Mouse (Mus musculus): Measurements from ENCODE around the gene Hist1h2an.
A peak's percentile ranks its signal among the peaks of the same experiment; 100 is the strongest.
"Not testable (repeated sequence)": the region's sequence is repeated elsewhere in the genome, so short reads cannot be mapped to it uniquely, and the experiment has no call there.

Gene Hist1h2an

DNA sequence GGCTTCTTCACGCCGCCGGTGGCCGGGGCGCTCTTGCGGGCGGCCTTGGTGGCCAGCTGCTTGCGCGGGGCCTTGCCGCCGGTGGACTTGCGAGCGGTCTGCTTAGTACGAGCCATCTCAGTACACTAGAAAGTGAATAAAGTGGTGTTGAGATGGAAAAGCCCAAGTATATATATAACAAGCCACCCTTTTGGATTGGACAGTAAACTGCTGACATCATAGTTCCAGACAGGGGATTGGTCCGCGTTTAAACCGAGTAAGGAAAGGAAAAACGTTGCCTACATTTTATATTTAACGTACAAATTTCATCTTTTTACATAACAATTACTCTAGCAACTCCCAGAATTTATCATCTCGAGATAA, 3.8 kb downstream of the Hist1h2an start, which contains the start of gene Hist1h3i:
Hist1h3i (minus strand) TSS at position 116 of the 363 bp plus-strand sequence.
- peak; percentile 69 for DNase-seq (ENCODE audit: low spot score)

DNA sequence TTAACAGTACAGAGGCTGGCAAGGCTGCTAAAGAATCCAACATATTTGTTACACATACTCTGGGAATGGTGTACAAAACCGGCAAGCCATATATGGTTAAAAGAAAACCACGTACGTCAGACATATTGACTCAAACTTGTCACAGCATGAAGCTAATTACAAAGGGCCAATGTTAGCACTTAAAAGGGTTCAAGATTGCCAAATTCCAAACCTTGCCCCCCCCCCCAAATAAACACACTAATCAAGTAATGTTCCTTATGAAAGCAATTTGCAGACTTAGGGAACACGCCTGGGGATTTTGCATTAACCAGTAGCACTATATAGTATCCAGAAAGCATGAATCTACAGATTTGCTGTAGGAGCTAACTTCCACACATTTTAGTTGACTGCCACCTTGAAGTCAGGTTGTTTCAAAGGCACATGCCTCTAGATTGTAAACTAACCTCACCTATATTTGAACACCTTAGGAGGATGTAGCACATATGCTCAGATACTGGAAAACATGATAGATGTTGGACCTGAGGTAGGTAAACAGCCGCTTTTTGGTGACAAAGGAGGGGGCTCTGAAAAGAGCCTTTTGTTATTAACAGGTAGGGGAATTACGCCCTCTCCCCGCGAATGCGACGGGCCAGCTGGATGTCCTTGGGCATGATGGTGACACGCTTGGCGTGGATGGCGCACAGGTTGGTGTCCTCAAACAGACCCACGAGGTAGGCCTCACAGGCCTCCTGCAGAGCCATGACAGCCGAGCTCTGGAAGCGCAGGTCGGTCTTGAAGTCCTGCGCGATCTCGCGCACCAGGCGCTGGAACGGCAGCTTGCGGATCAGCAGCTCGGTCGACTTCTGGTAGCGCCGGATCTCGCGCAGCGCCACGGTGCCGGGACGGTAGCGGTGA, 4.4 kb downstream of the Hist1h2an start:
- peak; percentile 27 for DNase-seq (ENCODE audit: low spot score)

DNA sequence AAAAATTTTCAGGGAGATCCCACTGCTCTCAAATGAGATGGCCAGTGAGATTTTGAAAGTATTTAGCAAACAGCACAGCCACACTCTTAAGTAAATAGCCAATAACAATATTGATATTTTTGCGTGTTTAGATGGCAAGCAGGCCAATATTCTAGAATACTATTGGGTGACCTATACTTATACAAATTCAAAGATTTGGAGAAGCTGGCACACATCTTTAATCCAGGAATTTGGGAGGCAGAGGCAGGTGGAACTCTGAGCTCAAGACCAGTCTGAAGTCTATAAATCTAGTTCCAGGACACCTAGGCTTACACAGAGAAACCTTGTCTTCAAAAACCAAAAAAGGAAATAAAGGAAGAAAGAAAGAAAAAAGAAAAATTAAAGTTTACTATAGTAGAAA, 5.4 kb downstream of the Hist1h2an start:
- no peak for DNase-seq (ENCODE audit: low spot score)

DNA sequence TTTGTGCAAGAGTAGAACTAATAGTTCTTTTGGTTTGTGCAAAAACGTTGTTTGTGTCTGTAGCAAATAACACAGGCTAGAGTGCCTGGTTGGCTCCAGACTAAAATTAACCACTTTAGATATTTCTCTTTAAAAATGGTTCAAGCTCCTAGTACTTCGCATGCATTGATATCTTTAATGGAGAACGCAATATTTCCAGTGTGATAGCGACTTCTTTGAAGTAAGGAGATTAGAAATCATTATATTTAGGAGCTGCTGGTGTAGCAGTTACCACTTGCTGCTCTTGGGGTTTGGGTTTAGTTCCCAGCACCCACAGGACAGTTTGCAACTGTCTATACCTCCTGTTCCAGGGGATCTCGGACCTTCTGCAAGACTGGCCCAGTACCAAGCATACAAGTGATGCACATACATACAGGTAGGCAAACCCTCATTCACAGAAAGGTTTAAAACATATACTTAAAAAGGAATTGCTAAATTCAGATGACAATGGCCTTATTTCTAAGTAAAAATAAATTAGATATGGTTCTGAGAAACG, 5.9 kb downstream of the Hist1h2an start:
- DNase-seq (ENCODE audit: low spot score): no peak

DNA sequence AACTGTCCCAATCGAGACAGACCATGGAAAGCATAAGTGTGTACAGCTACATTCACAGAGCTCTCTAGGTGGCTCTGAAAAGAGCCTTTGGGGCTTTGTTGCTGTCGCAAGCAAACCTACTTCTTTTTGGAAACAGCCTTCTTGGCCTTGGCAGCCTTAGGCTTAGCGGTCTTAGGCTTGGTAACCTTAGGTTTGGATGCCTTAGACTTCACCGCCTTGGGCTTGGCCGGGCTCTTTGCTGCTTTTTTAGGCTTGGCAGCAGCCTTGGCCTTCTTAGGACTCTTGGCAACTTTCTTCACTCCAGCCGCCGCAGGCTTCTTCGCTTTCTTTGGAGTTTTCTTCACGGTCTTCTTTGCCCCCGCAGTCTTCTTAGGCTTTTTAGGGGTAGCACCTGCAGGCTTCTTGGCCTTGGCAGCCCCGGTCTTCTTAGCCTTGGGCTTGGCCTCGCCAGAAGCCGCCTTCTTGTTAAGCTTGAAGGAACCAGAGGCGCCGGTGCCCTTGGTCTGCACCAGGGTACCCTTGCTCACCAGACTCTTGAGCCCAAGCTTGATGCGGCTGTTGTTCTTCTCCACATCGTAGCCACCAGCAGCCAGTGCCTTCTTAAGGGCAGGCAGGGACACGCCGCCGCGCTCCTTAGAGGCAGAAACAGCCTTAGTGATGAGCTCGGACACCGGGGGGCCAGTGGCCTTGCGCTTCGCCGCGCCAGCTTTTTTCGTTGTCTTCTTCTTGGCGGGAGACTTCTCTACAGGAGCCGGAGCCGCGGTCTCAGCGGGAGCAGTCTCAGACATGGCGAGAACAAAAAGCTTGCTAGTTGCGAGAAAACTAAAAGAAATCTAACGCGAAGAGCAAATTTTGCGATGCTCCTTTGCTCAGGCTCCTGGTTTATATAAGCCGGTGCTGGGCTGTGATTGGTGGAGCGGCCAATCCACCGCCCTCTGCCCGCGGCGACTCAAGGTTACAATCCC, 7.0 kb downstream of the Hist1h2an start, which contains the start of gene Hist1h1b:
Hist1h1b (minus strand) TSS at position 859 of the 965 bp plus-strand sequence.
- peak; percentile 41 for DNase-seq (ENCODE audit: low spot score)

DNA sequence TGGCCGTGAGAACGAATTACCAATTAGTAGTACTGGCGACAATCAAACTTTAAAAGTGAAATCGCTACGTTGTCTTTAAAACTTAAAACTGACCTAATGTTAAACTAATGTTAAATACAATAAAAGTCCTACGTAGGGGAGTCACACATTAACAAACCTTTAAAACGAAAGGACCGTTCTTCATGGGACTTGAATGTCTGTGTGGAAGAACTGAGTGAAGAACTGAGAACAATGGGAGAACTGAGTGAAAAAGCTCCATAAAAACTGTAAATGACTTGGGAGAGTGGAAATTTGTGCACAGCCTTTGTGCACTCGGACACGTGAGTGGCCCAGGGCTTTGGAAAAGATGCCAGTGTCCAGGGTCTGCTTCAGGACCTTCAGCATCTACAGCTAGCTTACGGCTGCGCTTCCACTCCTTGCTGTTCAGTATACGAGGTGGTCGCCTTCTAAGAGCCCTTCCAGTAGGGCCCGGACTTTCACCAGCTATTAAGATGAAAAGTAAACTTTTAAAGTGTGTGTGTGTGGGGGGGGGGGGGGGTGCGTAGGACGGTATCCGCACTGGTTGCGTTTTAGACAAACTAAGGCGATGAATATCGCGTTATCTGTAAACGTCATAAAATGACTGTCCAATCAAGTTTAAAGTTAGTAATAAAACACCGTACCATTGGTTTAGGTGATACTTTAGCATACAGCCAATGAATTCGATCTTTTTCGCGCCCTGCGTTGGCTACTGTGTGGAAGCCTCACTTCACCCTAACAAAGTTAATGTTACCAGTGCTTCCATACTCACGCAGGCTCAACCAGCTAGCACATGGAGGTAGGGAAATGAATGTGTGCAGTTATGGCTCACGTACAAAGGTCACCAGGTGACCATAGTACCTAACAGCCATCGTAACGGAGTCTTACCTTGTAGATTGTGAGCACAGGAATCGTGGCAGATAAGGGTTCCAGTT, 7.9 kb downstream of the Hist1h2an start:
- DNase-seq (ENCODE audit: low spot score): peak; percentile 69

DNA sequence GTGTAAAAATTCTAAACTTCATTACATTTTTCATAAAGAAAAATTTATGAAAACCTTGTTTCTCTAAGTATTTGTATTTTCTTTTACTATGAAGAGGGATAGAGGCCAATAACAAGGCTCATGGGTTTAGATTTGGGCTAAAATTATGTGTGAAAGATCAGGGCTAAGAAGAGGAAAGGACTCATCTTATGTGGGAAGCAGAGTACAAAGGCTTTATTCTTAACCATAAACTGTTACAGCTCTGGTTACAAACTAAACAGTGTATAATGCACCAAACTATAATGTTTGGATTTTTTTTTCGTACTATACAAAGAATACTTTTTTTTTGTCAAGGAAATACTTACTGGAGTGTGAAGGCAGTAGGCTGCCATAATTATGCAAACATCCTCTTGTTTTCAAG, 31.3 kb downstream of the Hist1h2an start:
- no peak for DNase-seq (ENCODE audit: low spot score)

DNA sequence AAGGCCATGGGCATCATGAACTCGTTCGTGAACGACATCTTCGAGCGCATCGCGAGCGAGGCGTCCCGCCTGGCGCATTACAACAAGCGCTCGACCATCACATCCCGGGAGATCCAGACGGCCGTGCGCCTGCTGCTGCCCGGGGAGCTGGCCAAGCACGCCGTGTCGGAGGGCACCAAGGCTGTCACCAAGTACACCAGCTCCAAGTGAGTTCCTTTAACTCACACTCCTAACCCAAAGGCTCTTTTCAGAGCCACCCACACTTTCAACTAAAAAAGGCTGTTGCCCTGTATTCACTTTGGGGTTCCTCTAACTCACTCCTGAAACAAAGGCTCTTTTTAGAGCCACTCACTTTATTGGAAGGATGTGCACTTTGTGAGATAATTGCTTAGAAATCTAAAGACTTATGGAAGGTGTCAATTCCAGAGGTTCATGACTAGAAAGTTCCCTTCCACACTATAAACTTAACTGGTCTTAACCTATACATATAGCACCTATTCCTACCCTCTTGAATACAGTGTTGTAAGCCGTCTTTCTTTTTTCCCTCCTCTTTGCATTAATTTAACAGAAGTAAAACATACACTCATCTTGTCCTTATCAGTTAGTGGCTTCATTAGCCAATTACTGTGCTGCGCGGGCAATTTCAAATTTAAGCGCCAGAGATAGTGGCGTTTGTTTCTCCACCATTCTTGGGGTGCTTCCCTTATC, 32.6 kb downstream of the Hist1h2an start:
- DNase-seq (ENCODE audit: low spot score): not testable (repeated sequence)

DNA sequence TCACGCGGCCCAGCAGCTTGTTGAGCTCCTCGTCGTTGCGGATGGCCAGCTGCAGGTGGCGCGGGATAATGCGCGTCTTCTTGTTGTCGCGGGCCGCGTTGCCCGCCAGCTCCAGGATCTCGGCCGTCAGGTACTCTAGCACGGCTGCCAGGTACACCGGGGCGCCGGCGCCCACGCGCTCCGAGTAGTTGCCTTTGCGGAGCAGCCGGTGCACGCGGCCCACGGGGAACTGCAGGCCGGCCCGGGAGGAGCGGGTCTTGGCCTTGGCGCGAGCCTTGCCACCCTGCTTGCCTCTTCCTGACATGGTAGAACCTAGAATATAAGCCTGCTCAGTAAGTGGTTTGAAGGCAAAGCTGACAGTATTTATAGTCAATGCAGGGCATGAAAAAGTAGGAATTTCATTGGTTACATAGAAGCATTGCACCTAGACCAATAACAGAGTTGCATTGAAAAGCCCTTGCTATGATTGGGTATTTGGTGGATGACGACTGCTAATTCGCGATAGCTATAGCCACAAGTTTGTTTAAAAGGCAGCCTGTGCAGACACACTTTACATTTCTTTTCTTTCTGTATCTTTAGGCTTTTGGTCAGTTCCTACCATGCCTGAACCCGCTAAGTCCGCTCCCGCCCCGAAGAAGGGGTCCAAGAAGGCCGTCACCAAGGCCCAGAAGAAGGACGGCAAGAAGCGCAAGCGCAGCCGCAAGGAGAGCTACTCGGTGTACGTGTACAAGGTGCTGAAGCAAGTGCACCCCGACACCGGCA, 33.3 kb downstream of the Hist1h2an start, which contains the start of the genes Hist1h2ak and Hist1h2bn:
Hist1h2ak (minus strand) TSS at position 304 of the 762 bp plus-strand sequence.
Hist1h2bn (plus strand) TSS at position 600 of the 762 bp plus-strand sequence.
- peak; percentile 78 for DNase-seq (ENCODE audit: low spot score)

DNA sequence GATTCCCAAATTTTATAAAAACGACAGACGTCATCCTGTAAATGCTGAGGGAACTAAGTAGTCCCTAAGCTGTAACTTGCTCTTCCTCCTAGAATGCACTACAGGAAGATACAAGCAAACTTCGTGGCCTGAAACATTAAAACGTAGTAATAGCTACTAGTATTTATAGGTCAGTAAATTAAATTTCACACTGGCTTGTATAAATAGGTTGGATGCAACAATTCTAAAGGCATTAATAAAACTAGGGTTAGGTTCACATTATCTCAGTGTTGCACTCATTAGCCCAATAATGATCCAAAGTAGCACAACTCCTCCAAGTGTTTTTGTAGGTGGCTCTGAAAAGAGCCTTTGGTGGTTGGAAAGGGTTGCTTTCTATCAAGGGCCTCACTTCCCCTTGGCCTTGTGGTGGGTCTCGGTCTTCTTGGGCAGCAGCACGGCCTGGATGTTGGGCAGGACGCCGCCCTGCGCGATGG, 33.9 kb downstream of the Hist1h2an start:
- DNase-seq (ENCODE audit: low spot score): no peak

DNA sequence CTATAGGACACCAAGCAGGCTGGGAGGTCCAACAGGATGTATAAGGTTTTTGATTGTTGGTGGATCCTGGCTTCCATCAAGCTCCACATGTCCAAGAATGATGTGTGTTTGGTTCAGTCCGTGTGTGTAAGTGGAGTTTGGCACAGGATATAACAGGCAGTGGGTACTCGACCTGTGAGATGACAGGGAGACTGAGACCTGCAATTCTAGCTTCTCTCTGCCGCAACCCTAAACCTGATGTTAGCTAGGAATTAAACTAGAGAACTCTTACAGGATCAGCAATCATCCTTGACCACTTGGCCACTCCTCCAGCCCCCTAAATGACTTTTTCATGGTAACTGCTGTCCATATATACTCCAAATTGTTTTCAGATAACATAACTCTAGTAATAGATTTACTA, 34.7 kb downstream of the Hist1h2an start:
- DNase-seq (ENCODE audit: low spot score): no peak

DNA sequence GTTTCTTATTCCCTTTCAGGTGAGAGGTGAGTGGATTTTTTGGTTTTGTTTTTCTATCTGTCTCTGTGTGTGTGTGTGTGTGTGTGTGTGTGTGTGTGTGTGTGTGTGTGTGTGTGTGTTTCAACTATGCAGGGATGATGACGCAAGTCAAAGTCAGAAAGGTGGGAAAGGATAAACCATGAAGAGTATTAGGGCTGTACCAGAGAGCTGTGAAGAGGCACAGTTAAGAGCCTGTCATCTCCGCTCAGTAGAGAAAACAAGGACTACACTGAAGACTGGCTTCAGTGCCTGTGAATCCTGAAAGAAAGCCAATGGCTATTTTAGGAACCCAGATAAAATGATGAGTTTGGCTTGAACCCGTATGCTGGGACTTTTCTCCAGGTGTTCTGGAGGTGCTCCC, 35.2 kb downstream of the Hist1h2an start:
- DNase-seq (ENCODE audit: low spot score): no peak

DNA sequence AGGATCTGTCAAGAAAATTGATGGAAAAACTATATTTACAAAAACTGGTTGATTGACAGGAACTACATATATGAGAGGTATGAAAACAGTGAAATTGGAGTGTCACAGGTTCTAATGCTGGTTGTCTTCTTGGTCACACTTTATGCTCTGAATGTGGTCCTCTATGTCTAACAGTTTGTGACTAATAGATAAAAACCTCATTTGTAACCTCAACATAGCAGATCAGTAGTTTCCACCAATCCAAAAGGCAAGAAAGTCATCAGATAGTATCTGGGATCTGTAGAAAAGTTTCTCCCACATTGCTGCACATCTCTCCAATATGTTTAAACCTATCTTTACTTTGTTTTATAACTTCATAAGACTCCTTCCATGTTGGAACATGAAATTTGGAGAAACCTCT, 35.6 kb downstream of the Hist1h2an start:
- DNase-seq (ENCODE audit: low spot score): no peak

DNA sequence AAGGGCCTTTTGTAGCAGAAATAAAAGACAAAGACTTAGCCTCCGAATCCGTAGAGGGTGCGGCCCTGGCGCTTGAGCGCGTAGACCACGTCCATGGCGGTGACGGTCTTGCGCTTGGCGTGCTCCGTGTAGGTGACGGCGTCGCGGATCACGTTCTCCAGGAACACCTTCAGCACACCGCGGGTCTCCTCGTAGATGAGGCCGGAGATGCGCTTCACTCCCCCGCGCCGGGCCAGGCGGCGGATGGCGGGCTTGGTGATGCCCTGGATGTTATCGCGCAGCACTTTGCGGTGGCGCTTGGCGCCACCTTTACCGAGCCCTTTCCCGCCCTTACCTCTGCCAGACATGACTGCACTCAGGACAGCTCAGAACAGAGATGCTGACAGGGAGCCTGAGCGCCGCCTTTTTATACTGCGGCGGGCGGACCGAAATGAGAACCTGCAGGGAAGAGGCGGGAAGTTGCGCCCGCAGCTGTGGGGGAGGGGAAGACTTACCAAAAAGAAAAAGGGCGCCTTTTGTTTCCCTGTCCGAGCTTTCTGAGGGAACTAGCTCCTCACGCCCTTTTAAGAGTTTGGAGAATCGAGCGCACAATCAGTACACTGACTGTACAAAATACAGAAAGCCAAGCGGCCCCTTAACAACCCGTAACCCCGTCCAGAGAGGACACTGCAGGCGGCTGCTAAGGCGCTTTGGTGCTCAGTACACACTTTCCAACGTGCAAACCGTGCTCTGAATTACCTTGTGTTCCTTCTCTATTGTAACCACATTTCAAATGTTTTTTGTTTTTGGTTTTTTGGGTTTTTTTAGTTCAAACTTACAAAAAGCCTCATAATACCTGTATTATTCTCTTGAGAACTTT, 36.6 kb downstream of the Hist1h2an start, which contains the start of gene Hist1h4k:
Hist1h4k (minus strand) TSS at position 347 of the 859 bp plus-strand sequence.
- DNase-seq (ENCODE audit: low spot score): peak; percentile 93

DNA sequence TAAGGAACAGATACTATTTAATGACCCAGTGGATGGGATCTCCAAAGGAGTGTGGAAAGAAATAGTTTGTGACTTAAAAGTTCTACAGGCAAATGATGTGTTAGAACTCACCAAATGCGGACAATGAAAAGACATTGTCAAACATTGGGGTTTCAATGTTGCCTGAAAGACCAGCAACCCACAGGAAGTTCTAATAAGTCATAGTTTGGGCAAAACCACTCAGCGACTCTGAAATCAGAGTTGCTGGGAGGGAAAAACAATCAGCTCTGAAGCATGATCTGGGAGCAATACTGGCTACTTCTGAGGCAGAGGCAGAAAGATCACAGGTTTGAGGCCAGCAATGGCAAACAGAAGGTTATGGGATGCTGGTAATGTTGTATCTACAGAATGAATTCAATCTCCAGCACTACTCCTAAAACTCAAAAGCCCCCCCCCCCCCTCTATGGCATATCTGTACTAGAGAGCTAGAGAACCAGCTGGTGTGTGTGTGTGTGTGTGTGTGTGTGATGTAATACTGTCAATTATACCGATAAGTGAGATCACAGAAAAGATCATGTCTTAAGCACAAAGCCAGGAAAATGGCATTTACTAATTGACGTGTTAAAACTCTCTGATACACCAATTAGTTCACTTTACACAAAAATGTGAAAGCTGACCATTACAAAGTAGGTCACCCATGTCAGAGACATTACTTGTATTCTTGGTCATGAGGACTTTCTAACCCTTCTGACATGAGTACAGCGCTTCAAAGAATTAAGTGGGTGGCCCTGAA, 37.4 kb downstream of the Hist1h2an start:
- DNase-seq (ENCODE audit: low spot score): no peak

DNA sequence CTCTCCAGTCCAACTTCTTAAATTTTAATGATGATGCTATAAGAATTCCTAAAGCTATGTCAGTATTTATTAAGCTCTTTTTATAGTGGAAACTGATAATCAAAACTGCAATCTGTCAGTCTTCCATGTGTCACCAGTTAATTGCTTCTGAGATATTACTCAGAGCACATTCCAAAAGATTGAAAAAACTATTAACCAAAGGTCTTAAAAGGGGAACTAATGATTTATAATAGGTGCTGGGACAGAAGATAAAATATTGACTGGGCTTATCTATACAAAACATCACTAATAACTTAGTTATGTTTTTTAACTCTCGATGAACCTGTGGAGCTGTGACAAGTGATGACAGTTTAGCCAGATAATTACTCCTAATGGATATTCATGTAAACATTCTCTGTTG, 42.0 kb downstream of the Hist1h2an start:
- no peak for DNase-seq (ENCODE audit: low spot score)
